Mouse (Mus musculus): ENCODE results near the gene Gpbar1.
A peak's percentile ranks its signal among the peaks of the same experiment; 100 is the strongest.
"Not testable (repeated sequence)": the region's sequence is repeated elsewhere in the genome, so short reads cannot be mapped to it uniquely, and the experiment has no call there.

The Gpbar1 gene

DNA sequence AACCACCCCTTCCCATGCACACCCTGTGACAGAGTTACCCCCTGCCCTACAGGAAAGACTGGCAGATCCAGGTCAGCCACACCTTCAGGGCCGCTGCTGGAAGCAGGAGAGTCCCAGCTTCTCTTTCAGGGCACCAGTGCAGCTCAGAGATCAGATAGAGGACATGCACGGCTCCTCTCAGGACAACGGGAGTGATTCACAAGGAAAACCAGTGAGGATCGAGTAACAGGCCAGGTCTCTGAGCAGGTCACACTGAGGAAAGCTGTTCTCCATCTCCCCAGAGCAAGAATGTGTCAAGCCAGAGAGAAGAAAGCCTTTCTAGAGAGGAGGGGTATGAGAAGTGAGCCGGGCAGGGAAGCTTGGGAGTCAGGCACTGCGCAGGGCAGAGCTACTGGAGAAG, 18.1 kb downstream of the Gpbar1 start:
- no peak for DNase-seq

DNA sequence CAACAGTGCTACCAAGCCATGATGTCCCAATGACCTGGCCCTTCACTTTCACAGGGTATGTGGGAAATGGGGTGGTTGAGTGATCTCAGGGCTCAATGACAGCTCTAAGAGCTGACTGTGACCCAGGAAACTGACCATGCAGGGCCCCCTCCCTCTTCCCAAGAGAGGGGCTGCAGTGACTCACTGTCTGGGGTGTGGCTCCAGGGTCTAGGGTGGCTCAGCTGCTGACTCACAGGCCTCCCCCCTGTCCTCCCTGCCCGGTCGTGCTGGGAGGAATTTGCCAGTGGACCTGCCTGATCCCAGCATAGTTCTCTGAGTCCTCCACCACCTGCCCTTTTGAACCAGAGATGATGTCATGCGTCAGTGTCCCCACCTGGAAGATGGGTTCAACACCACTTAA, 18.9 kb downstream of the Gpbar1 start:
- no peak for DNase-seq

- DNase-seq = no peak
These were observed 19.9 kb downstream of the Gpbar1 start for GRCm38 (mm10) chr1:74298157-74298750.

- no peak for DNase-seq
These were observed 20.6 kb downstream of the Gpbar1 start for GRCm38 (mm10) chr1:74298996-74299395.

GRCm38 (mm10) chr1:74300347-74301110, 22.2 kb downstream of the Gpbar1 start:
- no peak for DNase-seq

DNA sequence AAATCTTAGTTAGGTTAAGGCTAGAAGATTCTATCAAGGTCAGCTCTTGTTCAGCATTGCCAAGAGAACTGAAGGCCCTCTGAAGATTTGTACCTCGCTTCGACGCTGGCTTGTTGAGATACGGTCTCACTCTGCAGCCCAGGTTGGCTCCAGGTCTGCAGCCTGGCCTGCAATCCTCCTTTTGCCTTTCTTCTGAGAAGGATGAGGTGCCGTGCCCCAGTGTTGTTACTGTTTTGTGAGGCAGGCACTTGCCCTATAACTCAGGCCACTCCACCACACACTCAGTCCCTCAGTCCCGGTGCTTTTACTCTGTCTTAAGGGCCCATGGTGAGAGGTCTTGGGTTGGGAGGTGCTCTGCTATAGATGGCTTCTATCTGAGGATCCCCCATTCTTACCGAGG, 23.9 kb downstream of the Gpbar1 start:
- DNase-seq = no peak

DNA sequence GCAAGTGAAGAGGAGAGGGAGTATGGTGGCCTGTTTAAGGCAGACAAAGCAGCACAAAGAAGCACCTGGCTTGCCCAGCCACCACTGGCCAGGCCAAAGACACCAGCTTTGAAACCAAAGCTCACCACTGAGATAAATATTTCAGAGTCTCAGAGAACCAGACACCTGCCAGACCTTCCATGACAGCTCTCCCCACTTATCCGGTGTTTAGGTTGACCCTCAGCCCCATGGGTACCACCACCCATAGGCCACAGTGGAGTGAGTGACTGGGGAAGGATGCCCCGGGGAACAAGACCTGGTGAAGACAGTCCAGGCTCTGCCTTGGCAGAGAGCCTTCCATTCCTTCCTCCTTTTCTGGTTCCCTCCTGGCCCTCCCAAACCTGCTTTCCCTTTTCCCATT, 24.5 kb downstream of the Gpbar1 start:
- no peak for DNase-seq

DNA sequence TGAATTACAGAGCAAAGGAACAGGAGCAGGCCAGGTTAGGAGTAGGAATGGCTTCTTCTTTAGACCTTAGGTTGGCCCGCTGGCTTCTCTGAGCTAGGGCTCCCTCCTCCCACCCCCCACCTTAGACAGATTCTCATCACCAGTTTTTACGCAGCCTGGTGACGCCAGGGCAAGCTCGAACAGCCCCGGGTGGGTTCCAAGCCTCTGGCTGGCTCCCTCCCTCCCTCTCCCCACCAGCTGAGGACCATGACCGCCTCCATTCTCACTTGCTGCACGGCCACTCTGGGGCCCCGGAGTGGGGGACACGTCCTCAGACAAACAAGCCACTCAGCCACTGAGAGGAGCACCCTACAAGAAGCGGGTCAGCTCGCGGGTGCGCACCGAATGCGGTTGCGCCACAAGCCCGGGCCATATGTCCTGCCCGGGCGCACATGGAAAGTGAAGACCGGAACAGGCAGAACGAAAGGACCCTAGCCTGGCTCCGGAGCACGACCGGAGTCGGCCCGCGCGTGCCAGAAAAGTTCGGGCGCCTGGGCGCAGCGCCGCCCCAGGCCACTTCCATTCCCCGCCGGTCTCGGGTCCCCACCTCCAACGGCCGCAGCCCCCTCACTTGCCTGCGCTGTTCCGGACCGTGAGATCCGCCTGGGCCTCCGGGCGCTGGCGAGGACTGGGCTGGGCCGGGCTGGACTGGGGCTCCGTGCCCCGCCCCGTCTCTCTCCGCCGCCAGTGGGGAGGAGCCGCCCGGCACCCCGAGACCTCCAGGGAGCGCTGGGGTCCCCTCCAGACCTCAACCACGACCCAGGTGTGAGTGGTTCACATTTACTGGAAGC, 25.4 kb downstream of the Gpbar1 start:
- peak in 1 of 2 experiments; percentile 23 for DNase-seq

DNA sequence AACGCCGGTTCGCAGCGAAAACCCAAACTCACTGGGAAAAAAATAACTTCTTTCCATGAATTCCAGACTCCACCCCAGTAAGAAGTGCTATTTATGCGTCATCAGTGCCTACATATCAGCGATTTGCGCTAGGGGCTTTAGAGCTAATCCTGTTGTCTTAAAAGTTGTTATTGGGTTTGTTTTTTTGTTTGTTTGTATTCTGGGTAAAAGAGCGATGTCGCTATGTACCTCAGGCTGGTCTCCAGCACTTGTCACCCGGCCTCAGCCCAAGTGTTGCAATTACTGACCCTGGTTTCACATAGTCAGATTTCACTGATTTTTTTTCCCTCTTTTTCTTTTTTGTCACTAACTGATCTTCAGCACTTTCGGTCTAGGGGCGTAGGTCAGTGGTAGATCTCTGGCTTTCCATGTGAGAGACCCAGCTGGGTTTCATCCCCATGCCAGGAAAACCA, 26.0 kb downstream of the Gpbar1 start:
- DNase-seq = no peak

- no peak for DNase-seq
These were observed 26.6 kb downstream of the Gpbar1 start for GRCm38 (mm10) chr1:74304946-74305345.

DNA sequence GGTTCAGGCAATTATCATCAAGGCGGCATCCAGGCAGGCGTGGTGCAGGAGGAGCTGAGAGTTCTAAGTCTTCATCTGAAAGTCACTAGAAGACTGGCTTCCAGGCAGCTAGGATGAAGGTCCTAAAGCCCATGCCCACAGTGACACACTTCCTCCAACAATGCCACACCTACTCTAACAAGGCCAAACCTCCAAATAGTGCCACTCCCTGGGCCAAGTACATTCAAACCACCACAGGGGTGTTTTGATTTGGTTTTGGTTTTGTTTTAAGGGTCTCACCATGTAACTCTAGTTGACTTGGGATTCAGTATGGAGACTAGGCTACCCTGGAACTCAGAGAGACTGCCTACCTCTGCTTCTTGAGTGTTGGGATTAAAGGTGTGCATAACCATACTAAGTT, 27.2 kb downstream of the Gpbar1 start, which contains the start of gene Tmbim1:
TSS of gene Tmbim1 (minus strand) at position 101 of the 400 bp plus-strand sequence.
- DNase-seq = no peak

- no peak for DNase-seq
These were observed 28.8 kb downstream of the Gpbar1 start for GRCm38 (mm10) chr1:74307146-74307545.

DNA sequence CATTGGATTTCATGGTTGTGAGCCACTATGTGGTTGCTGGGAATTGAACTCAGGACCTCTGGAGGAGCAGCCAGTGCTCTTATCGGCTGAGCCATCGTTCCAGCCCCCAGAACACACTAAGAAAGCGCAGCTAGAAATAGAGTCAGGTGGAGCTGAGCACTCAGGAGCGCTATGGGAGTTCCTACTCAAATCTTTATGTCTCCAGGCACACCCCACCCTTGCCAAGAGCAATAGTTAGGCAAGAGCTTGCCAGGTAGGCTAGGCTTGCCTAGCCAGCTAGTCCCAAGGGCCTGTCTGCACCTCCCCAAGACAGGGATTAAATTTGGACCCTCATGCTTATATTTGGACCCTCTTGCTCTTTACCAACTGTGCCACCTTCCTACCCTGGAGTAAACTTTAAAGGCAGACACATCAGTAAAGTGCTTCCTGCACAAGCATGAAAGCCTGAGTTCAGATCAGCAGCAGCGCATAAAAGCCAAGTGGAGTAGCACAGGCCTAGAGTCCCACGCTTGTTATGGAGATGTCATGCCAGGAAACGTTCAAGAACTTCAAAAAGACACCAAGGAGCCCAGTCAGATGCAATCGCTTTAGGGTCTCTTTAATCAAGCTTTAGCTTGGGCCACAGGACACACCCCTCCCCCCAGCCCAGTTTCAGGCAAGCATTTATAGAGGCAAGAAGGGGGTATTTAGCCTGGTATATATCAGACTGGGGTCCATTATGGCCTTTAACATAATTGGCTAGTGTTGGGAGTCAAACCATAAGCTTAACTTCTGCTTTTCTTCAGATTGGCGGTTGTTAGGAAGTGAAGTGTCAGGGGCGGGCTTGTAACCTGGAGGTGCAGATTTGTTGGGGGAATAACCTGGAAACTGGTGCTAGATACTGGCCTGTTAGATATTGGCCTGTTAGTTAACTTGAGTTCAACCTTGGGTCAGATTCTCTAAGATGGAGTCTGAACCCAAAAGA, 29.9 kb downstream of the Gpbar1 start:
- DNase-seq = no peak

DNA sequence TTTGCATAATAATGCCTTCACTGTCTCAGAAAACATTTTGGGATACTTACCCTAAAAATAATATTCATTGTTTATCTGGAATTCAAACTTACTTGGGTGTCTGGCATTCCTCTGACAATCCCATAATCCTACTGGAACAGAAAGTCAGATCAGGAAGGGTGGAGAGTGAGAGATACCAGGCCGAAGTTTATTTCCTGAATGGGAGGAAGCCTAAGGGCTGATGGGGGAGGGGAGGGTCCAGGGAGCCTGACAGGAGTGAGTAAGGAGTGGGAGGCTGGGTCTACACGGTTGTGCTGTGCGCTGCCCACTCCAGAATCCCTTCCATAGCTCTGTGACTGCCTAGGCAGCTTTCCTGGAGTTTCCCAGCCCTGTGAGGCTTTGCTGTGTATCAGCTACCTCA, 31.4 kb downstream of the Gpbar1 start:
- DNase-seq = no peak

DNA sequence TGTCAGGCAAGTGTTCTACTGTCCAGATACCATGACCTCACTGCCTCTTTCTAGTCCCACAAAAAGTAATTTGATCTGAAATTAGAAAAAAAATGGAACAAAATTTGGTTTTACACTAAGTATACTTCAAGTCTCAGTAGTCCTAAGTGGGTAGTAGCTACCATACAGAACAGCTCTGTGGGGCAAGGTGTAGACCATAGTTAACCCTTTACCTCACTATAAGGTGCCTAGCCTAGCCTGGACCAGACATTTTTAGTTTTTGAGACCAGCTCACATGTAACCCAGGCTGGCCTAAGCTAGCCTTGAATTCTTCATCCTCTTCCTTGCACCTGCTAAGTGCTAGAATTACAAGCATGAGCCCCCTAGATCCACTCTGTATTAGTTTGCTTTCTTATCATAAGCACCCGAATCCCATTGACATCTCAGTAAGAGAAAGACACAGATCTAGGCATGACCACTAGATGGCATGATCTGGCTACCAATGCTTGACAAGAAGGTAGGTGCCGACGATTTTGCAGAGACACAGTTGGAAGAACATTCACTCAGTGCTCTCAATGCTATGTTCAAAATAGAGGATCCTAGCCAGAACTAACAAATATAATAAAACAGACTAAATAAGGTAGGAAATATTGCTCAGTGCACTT, 34.8 kb downstream of the Gpbar1 start:
- DNase-seq = peak in 1 of 2 experiments; percentile 33

DNA sequence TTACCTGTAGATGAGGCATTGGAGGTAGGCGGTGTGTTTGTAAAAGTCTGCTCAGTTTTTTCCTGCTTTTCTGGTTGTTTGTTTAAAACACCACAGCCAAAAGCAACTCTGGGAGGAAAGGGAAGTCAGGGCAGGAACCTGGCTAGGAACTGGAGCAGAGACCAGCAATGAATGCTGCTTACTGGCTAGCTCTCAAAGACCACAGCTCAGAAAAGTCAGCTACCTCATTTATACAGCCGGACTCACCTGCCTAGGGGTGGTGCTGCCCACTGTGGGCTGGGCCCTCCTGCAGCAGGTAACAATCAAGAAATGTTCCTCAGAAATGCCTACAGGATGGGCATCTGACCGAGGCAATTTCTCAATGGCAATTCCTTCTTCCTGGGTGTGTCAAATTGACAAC, 36.4 kb downstream of the Gpbar1 start:
- no peak for DNase-seq

DNA sequence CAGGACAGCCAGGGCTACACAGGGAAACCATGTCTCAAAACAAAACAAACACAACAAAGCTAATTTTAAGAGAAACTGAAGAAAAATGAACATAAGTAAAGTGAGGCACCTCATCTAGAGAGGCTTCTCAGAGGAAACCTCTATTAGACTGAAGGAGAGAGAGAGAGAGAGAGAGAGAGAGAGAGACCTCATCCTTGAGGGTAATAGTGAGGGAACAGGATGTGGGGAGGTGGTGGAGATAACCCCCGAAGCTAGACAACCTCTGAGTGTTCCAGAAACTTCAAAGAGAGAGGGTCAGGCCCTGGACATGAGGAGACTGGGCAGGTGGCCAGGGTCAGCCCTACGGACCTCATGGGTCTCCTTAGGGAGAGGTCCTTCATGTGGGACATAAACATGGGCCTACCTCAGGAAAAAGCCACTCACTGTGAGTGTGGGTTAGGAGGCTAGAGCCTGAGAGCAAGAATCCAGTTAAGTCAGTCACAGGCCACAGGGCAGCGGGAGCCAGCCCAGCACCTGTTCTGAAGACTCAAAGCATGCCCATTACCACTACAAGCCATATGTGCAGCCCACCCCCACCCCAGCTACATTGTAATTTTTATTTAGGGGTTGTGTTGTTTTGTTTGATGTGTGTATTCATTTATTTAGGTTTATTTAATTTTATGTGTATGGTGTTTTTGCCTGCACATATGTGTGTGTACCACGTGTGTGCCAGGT, 37.9 kb downstream of the Gpbar1 start:
- no peak for DNase-seq

DNA sequence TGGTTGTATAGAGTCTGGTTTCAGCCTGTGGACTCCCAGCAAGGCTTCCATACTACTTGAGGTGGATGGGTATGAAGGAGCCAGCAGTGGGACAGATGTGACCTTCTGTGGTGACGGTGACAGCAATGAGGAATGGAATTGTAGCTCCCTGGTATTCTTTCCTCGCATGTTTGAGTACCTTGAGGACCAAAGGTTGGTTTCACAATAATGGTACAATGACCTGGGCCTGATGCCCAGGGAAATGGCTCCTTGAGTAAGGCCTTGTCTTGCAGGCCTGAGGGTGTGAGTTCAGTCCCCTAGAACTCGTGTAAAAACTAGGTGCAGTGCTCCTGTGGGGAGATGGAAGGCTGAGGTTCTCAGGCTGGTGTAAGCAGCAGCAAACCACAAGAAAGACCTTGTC, 40.4 kb downstream of the Gpbar1 start:
- DNase-seq = no peak

DNA sequence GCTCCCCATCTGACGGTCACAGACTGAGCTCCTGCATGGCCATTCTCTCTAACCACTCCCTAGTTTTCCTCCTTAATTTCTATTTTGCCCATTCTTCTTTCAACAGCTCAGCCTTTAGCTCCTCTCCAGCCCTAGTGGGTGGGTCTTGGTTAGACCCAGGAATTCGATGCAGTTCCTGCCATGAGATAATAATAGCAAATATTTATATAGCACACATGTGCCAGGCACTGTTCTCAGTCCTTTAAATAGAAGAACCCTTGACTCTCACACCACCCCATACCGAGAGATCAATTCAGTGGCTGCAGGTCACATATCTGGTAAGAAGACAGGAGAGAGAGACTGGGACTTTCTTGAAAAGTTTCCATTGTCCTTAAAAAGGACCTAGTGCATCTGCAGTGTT, 43.0 kb downstream of the Gpbar1 start:
- DNase-seq = no peak

DNA sequence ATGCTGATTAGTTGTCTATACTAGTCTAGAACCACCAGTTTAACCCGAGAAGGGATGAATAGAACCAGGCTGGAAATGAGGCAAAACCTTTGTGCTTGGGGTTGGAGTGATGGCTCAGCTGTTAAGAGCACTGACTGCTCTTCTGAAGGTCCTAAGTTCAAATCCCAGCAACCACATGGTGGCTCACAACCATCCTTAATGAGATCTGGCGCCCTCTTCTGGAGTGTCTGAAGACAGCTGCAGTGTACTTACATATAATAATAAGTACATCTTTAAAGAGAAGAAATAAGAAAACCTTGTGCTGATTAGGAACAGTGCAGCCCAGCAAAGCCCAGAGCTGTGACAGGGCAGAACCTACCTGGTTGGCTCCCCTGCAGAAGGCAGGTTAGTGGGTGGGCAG, 48.6 kb downstream of the Gpbar1 start:
- DNase-seq = not testable (repeated sequence)
